Mouse (Mus musculus): Measurements from ENCODE around the gene Tpm1. TPM values are rescaled to one million over a fixed set of nuclear protein-coding genes. Genes with fewer than 3 reads are reported as not detected.

Gene Tpm1
- polyA plus RNA-seq (2017; shearing (Covaris generic)), result 31.2 TPM

GRCm38 (mm10) chr9:67049086-67049824, at the start of gene Tpm1:
Tpm1 (minus strand) TSS chr9:67049406.

GRCm38 (mm10) chr9:66975239-66975645, 74.0 kb downstream of the Tpm1 start, which contains the start of gene Lactb:
Lactb (minus strand) TSS chr9:66975484.

Other genes starting within 250 kb of the Tpm1 start
- gene Aph1c, start 214.7 kb downstream of the Tpm1 start, polyA plus RNA-seq (2017; shearing (Covaris generic)), result 0.31 TPM
- 55.6 TPM for gene Rab8b, start 129.7 kb downstream of the Tpm1 start, polyA plus RNA-seq (2017; shearing (Covaris generic))
- gene Rps27l, start 103.3 kb downstream of the Tpm1 start, polyA plus RNA-seq (2017; shearing (Covaris generic)), result 60.5 TPM
- 27.9 TPM for gene Lactb, start 73.9 kb downstream of the Tpm1 start, polyA plus RNA-seq (2017; shearing (Covaris generic))